Mouse (Mus musculus) heart, adult 2 months (tissue): ENCODE measurements around the gene Cdk5rap1. TPM values are rescaled to one million over a fixed set of nuclear protein-coding genes. Genes with fewer than 3 reads are reported as not detected.
A peak's percentile ranks its signal among the peaks of the same experiment; 100 is the strongest.
"Not testable (repeated sequence)": the region's sequence is repeated elsewhere in the genome, so short reads cannot be mapped to it uniquely, and the experiment has no call there.

Source experiments
- DNase-seq, 2 experiments: peaks; one replicate each; pipeline ENCODE4 v3.0.0; 2021
- H3K27ac ChIP-seq: fragments of 200-600 bp; 2 replicates; pipeline ENCODE4 v1.8.1; 2022
- H3K27me3 ChIP-seq: fragments of 200-500 bp; 2 replicates; pipeline ENCODE4 v1.6.1; 2012; ENCODE audit warnings: mild to moderate bottlenecking, low read length, inconsistent platforms, mixed read lengths; ENCODE audit not compliant: control insufficient read depth, insufficient read depth
- H3K36me3 ChIP-seq: fragments of 200-500 bp; 2 replicates; pipeline ENCODE4 v1.6.1; 2012; ENCODE audit warnings: low read length, inconsistent platforms; ENCODE audit not compliant: control insufficient read depth, insufficient read depth
- H3K4me1 ChIP-seq: fragments of 200-500 bp; 2 replicates; pipeline ENCODE4 v1.6.1; 2011; ENCODE audit warnings: low read length; ENCODE audit not compliant: control insufficient read depth, insufficient read depth
- H3K4me3 ChIP-seq: fragments of 200-600 bp; 2 replicates; pipeline ENCODE4 v1.8.1; 2022
- H3K79me2 ChIP-seq: fragments of 200-500 bp; replicated peaks from 2 replicates; pipeline ENCODE4 v1.6.1; 2012; ENCODE audit warnings: mild to moderate bottlenecking, inconsistent platforms, low read length, moderate library complexity, mixed read lengths; ENCODE audit not compliant: control insufficient read depth, insufficient read depth
- H3K9ac ChIP-seq: fragments of 200-500 bp; 2 replicates; pipeline ENCODE4 v1.6.1; 2012; ENCODE audit warnings: low read depth, mild to moderate bottlenecking, control low read depth, inconsistent platforms, low read length, mixed read lengths
- CTCF ChIP-seq: fragments of 200-600 bp; IDR thresholded peaks from 2 replicates; pipeline ENCODE4 v1.8.1; 2022; ENCODE audit warnings: antibody characterized with exemption, mild to moderate bottlenecking, moderate library complexity
- EP300 ChIP-seq: fragments of 200-500 bp; IDR thresholded peaks from 2 replicates; pipeline ENCODE4 v1.6.1; 2011; ENCODE audit warnings: low read depth, low read length, control low read depth; ENCODE audit not compliant: insufficient read depth
- POLR2A ChIP-seq: fragments of 200-500 bp; IDR thresholded peaks from 2 replicates; pipeline ENCODE4 v1.6.1; 2011; ENCODE audit warnings: mild to moderate bottlenecking, low read depth, low read length, control low read depth; ENCODE audit not compliant: insufficient read depth
- WGBS: fragments of 180-500 bp; shearing (Covaris S2); methylation state at CpG from one replicate; pipeline ENCODE4 v1.1.7; 2018; 5-methylcytosine and 5-hydroxymethylcytosine counted together
- intact Hi-C: fragments of 180-260 bp; cut with DNase I; formaldehyde crosslinking; loops from one replicate; pipeline ENCODE4 v1.15.1; 2025
- polyA plus RNA-seq: library from polyadenylated mRNA; depleted of rRNA; stranded (reverse); fragments of >200 nt; gene quantifications from 2 replicates; pipeline ENCODE4 v1.2.3, GENCODE M21; 2012
- total RNA-seq, 2 experiments: library from RNA; stranded (reverse); gene quantifications; 2 replicates each; pipeline ENCODE4 v1.2.3; 2021

Cdk5rap1 gene
- total and polyA plus RNA-seq, 3 experiments: 10.5 to 20.2 (median 20.1) TPM

- intact Hi-C loops: loop anchor here (2.0 kb wide), 1 partner anchor 35 kb away; no protein-coding TSS in a partner anchor
- Histone ChIP-seq H3K79me2 (no peaks in the 10 kb centered on the region), H3K9ac (peak overlapping the region; percentile 83), H3K27me3 (no peaks in the 10 kb centered on the region), H3K27ac (peak overlapping the region; percentile 91), H3K4me1 (peaks cover 8% of the 10 kb centered on the region), H3K36me3 (peaks cover 3% of the 10 kb centered on the region; the same call in 1 of the 2 replicates), H3K4me3 (peak overlapping the region; percentile 98)
- TF ChIP-seq CTCF: peak; percentile 26
- 0 out of 2 replicates have a peak, but pooled peaks have one; percentile 62 for TF ChIP-seq EP300
- peak; percentile 98 for TF ChIP-seq POLR2A
- peak; percentile 90 to 92 for DNase-seq
- WGBS: under 1% methylated on average over 42 of the region's 42 CpGs
Observed at GRCm38 (mm10) chr2:154372151-154372829, 520 bp downstream of the Cdk5rap1 start.

GRCm38 (mm10) chr2:154367510-154367909 is 5.3 kb downstream of the Cdk5rap1 start:
- TF ChIP-seq POLR2A: no peak
- no peak for TF ChIP-seq CTCF
- TF ChIP-seq EP300: no peak
- WGBS: 83% methylated on average over 1 of the region's 1 CpGs
- intact Hi-C loops: no loop called here

DNA sequence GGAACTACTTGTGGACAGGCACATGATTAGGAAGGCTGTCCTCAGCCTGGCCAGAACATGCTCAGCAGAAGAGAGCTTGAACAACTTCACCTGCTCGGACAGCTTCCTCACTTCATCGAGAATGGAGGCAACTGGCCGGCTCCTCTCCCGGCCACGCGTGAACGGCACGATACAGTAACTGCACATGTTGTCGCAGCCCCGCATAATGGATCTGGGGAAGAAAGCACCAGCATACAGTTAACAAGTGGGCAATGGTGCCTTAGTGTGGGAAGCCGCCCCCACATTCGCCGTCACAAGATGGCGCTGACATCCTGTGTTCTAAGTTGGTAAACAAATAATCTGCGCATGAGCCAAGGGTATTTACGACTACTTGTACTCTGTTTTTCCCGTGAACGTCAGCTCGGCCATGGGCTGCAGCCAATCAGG is 18.8 kb downstream of the Cdk5rap1 start:
- H3K79me2 ChIP-seq, H3K4me1 ChIP-seq, H3K4me3 ChIP-seq, H3K36me3 ChIP-seq, intact Hi-C loops, H3K27me3 ChIP-seq: not testable (repeated sequence)
- Histone ChIP-seq H3K9ac (peak overlapping the region; percentile 52; the same call in 1 of the 2 replicates), H3K27ac (peak overlapping the region; percentile 11; the same call in 1 of the 2 replicates)
- peak in 1 of 2 experiments; percentile 23 for DNase-seq
- WGBS: 63% methylated on average over 15 of the region's 19 CpGs

More at GRCm38 (mm10) chr2:154367510-154367909, 5.3 kb downstream of the Cdk5rap1 start:
- H3K36me3 ChIP-seq: no peaks in the 10 kb centered on the region; the same call in 1 of the 2 replicates
- H3K79me2 ChIP-seq: no peaks in the 10 kb centered on the region
- H3K27me3 ChIP-seq: no peaks in the 10 kb centered on the region
- no peak for DNase-seq
- no peak overlapping the region for H3K4me3 ChIP-seq
- no peaks in the 10 kb centered on the region for H3K4me1 ChIP-seq
- no peak overlapping the region for H3K27ac ChIP-seq
- H3K9ac ChIP-seq: no peak overlapping the region

GRCm38 (mm10) chr2:154348152-154348551 is 24.7 kb downstream of the Cdk5rap1 start:
- Histone ChIP-seq H3K79me2 (no peaks in the 10 kb centered on the region), H3K9ac (no peak overlapping the region), H3K4me3 (no peak overlapping the region), H3K36me3 (peaks cover 13% of the 10 kb centered on the region), H3K4me1 (no peaks in the 10 kb centered on the region), H3K27me3 (no peaks in the 10 kb centered on the region), H3K27ac (no peak overlapping the region)
- intact Hi-C loops: no loop called here
- WGBS: 96% methylated on average over 3 of the region's 3 CpGs
- TF ChIP-seq POLR2A (no peak), CTCF (no peak), EP300 (no peak)
- DNase-seq: no peak

DNA sequence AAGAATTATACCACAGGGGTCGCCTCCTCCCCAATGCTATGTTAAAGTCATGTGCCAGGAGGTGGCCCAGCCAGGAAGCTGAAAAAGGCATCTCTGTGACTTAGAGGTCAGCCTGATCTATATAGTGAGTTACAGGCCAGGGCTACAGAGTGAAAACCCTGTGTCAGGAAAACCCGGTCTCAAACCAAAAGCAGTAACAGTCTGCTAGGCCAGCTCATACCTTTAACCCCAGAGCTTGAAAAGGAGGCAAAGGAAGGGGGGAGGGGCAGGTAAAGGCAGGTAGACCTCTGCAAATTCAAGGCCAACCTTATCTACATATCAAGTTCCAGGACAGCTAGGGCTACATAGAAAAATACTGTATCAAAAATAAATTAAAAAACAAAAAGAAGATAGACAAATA is 33.5 kb downstream of the Cdk5rap1 start:
- Histone ChIP-seq H3K36me3 (no peaks in the 10 kb centered on the region; the same call in 1 of the 2 replicates), H3K27ac (no peak overlapping the region), H3K9ac (no peak overlapping the region), H3K79me2 (no peaks in the 10 kb centered on the region), H3K4me1 (no peaks in the 10 kb centered on the region), H3K4me3 (no peak overlapping the region), H3K27me3 (no peaks in the 10 kb centered on the region)
- intact Hi-C loops: no loop called here
- WGBS: 76% methylated on average over 2 of the region's 2 CpGs
- TF ChIP-seq POLR2A (no peak), CTCF (no peak), EP300 (no peak)
- DNase-seq: no peak

- 66% methylated on average over 1 of the region's 1 CpGs for WGBS
- TF ChIP-seq CTCF (no peak), EP300 (no peak), POLR2A (no peak)
- Histone ChIP-seq H3K36me3 (no peaks in the 10 kb centered on the region; the same call in 1 of the 2 replicates), H3K4me1 (no peaks in the 10 kb centered on the region), H3K27ac (no peak overlapping the region), H3K4me3 (no peak overlapping the region), H3K79me2 (no peaks in the 10 kb centered on the region), H3K27me3 (no peaks in the 10 kb centered on the region), H3K9ac (no peak overlapping the region)
- DNase-seq: no peak
- intact Hi-C loops: no loop called here
Observed at GRCm38 (mm10) chr2:154338161-154338560, 34.6 kb downstream of the Cdk5rap1 start.
